In the genomic region with DNA sequence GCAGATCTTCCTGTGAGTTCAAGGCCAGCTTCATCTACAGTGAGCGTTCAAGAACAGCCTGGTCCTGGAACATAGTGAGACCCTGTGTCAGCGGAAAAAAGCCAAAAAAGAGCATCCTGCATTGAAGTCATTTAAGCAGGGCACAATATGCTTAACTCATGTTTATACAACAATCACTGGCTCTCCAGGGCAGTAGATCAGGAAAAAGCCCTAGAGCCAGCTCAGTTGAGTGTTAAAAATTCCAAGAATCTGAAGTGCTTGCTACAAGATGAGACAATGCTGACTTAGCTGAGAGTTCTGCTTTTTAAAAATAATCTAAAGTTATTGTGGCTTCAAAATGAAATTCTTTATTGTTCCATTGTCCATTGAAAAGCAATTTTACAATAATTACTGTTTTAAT, we compare ENCODE assay signal across 21 mouse cellular contexts. TPM values are rescaled to one million over a fixed set of nuclear protein-coding genes. Genes with fewer than 3 reads are reported as not detected.
DNase-seq lines count a peak whose midpoint lies in the region; ATAC-seq and TF ChIP-seq lines count a peak whose summit lies in the region.
"Had no signal": no experiment of that assay in that cellular context is flagged by ENCODE, and none has a peak within 500 bp of the region (broad histone marks: within the 10 kb centered on the region; RNA-seq: fewer than 3 reads in every experiment).

No protein-coding gene starts in this region.

- no peak overlapping the region for H3K4me2 ChIP-seq in liver, embryonic 11.5 days
- H3K4me2 ChIP-seq: hindbrain, embryonic 13.5 days; intestine, embryonic 15.5 days; liver, embryonic 12.5 days had no signal

- no peak overlapping the region for H3K9ac ChIP-seq in liver, adult 2 months (ENCODE audit: low read depth, low read length)
- H3K9ac ChIP-seq in liver, embryonic 11.5 days (ENCODE audit: low read depth, low read length) = no peak overlapping the region
- H3K9ac ChIP-seq: hindbrain, embryonic 13.5 days; intestine, embryonic 15.5 days; liver, embryonic 12.5 days had no signal

- peak overlapping the region; percentile 64 for H3K27ac ChIP-seq in heart, embryonic 10.5 days
- peak overlapping the region; percentile 36; the same call in 1 of the 2 replicates for H3K27ac ChIP-seq in liver, adult 2 months (replicated peaks; ENCODE audit: insufficient read depth, low read depth, low read length)
- H3K27ac ChIP-seq in liver, embryonic 11.5 days (ENCODE audit: low read depth, low read length) = no peak overlapping the region
- peak overlapping the region; percentile 52 for H3K27ac ChIP-seq in brown adipose tissue, adult 24 weeks (replicated peaks; ENCODE audit: low read depth, low read length)
- H3K27ac ChIP-seq: hindbrain, embryonic 13.5 days; intestine, embryonic 15.5 days; kidney, postnatal 0 days; layer of hippocampus, adult 2 months; liver, embryonic 12.5 days had no signal

- H3K27me3 ChIP-seq in heart, embryonic 10.5 days (ENCODE audit: insufficient read depth, poor library complexity, severe bottlenecking) = no peaks in the 10 kb centered on the region
- H3K27me3 ChIP-seq in liver, adult 2 months (ENCODE audit: control insufficient read depth, insufficient read depth, low read length) = no peaks in the 10 kb centered on the region
- H3K27me3 ChIP-seq in liver, embryonic 11.5 days (replicated peaks; ENCODE audit: control insufficient read depth, insufficient read depth, low read length) = no peaks in the 10 kb centered on the region
- H3K27me3 ChIP-seq: hindbrain, embryonic 13.5 days; intestine, embryonic 15.5 days; liver, embryonic 12.5 days had no signal

- peaks cover 39% of the 10 kb centered on the region for H3K4me1 ChIP-seq in heart, embryonic 10.5 days
- no peaks in the 10 kb centered on the region; the same call in 1 of the 2 replicates for H3K4me1 ChIP-seq in liver, adult 2 months (ENCODE audit: control insufficient read depth, insufficient read depth, low read length)
- no peaks in the 10 kb centered on the region for H3K4me1 ChIP-seq in liver, embryonic 11.5 days (replicated peaks; ENCODE audit: control insufficient read depth, insufficient read depth, low read length)
- H3K4me1 ChIP-seq in brown adipose tissue, adult 24 weeks (ENCODE audit: control insufficient read depth, insufficient read depth, insufficient read length, low read length) = peaks cover 5% of the 10 kb centered on the region
- H3K4me1 ChIP-seq: intestine, embryonic 15.5 days; liver, embryonic 12.5 days had no signal

- ATAC-seq in liver, embryonic 11.5 days (replicated peaks; ENCODE audit: low FRiP score) = no peak
- peak; percentile 1 for ATAC-seq in CD4-positive, CD25-positive, alpha-beta regulatory T cell, adult 4 months
- ATAC-seq: intestine, embryonic 15.5 days; liver, embryonic 12.5 days had no signal

- no peaks in the 10 kb centered on the region for H3K9me3 ChIP-seq in heart, embryonic 10.5 days
- no peaks in the 10 kb centered on the region for H3K9me3 ChIP-seq in liver, embryonic 11.5 days (ENCODE audit: control insufficient read depth, low read length)
- H3K9me3 ChIP-seq: hindbrain, embryonic 13.5 days; intestine, embryonic 15.5 days; liver, embryonic 12.5 days had no signal

- 80% methylated on average over 2 of the region's 2 CpGs for WGBS in heart, embryonic 10.5 days
- 96% methylated on average over 2 of the region's 2 CpGs for WGBS in liver, adult 2 months
- 78% methylated on average over 2 of the region's 2 CpGs for WGBS in liver, embryonic 11.5 days

- peaks cover 3% of the 10 kb centered on the region; the same call in 1 of the 2 replicates for H3K79me2 ChIP-seq in liver, adult 2 months (ENCODE audit: control insufficient read depth, insufficient read depth, low read length)

- H3K4me3 ChIP-seq in heart, embryonic 10.5 days = no peak overlapping the region
- H3K4me3 ChIP-seq in liver, adult 2 months (ENCODE audit: insufficient read depth, low read depth, low read length) = no peak overlapping the region
- no peak overlapping the region for H3K4me3 ChIP-seq in liver, embryonic 11.5 days (ENCODE audit: low read depth, low read length)
- no peak overlapping the region for H3K4me3 ChIP-seq in brown adipose tissue, adult 24 weeks (ENCODE audit: insufficient read depth, low read depth, low read length)
- H3K4me3 ChIP-seq: hindbrain, embryonic 13.5 days; intestine, embryonic 15.5 days; layer of hippocampus, adult 2 months; liver, embryonic 12.5 days; myocyte had no signal

- TF ChIP-seq POLR2A in liver, adult 2 months (IDR thresholded peaks at IDR 0.05; ENCODE audit: extremely low read depth, insufficient read depth, low read length) = no peak

- no peak for DNase-seq in heart, embryonic 10.5 days (ENCODE audit: low spot score)
- DNase-seq in heart, postnatal 14 days = no peak
- DNase-seq in liver, adult 2 months (ENCODE audit: extremely low read depth, low read depth, low spot score) = no peak
- no peak for DNase-seq in liver, embryonic 11.5 days (ENCODE audit: low spot score)
- DNase-seq in MN1 (ENCODE audit: low spot score) = no peak
- DNase-seq: adrenal gland, postnatal 36 days; B cell, adult 2 months; cerebellum, adult 9-11 months; embryo, embryonic 11 days; gastrocnemius, postnatal 25 days; left cerebral cortex, postnatal 4 days; midbrain, embryonic 14.5 days; thymus, postnatal 4 days had no signal

- TF ChIP-seq CTCF in liver, adult 2 months (IDR thresholded peaks at IDR 0.05; ENCODE audit: low read depth, low read length) = no peak

- intact Hi-C loops in heart, postnatal 14 days (cut with DNase I) = no loop called here

- no peaks in the 10 kb centered on the region for H3K36me3 ChIP-seq in heart, embryonic 10.5 days
- no peaks in the 10 kb centered on the region for H3K36me3 ChIP-seq in liver, adult 2 months (ENCODE audit: control insufficient read depth, insufficient read depth, low read length)
- H3K36me3 ChIP-seq in liver, embryonic 11.5 days (ENCODE audit: control insufficient read depth, insufficient read depth, low read length) = no peaks in the 10 kb centered on the region
- H3K36me3 ChIP-seq: hindbrain, embryonic 13.5 days; intestine, embryonic 15.5 days; liver, embryonic 12.5 days had no signal

RNA-seq across cellular contexts. Expression of a gene that starts 32.9 kb away (rescaled TPM):
- 58.0 and 93.6 TPM in 2 replicates for polyA plus RNA-seq in heart, embryonic 10.5 days (2016; fragmentation: Nextera tagmentation; extraction: Ambion mirVana)
- 100 to 1,000 TPM; 140 to 160 TPM for total RNA-seq in heart, postnatal 14 days (2021)
- total RNA-seq in liver, adult 2 months (2014; rRNA removed) = 9.4 and 10.9 TPM in 2 replicates
- 5.0 and 5.9 TPM in 2 replicates for polyA plus RNA-seq in liver, adult 2 months (2012; rRNA removed)
- polyA plus RNA-seq in liver, embryonic 11.5 days (2014; fragmentation: Nextera tagmentation; extraction: Ambion mirVana) = 8.5 and 10.5 TPM in 2 replicates
- 10 to 100 TPM; 62.2 to 75.6 TPM for polyA plus RNA-seq in CD4-positive, CD25-positive, alpha-beta regulatory T cell, adult 4 months (2017; shearing (Covaris generic))
- polyA plus RNA-seq in brown adipose tissue, adult 24 weeks (2012; ENCODE audit: insufficient read depth, insufficient read length, missing spikeins) = 26.8 and 52.5 TPM in 2 replicates
